Mouse (Mus musculus) heart, embryonic 13.5 days (tissue): ENCODE measurements at regions not wholly inside any gene's neighbourhood (a gene's known extent, or its start where the extent isn't known, plus 50 kb on each side); places are given as distances from the start of the nearest gene placed in this dataset.

Experiments
- ATAC-seq: fragments of 200-750 bp; cut with Nextera tagmentation; 2 replicates; pipeline ENCODE4 v1.8.0; 2017; ENCODE audit warnings: moderate TSS enrichment; ENCODE audit not compliant: insufficient number of reproducible peaks, low FRiP score, low TSS enrichment; ENCODE audit errors: extremely low read depth
- H3K27ac ChIP-seq: fragments of 300-500 bp; sonication (generic); replicated peaks from 2 replicates; pipeline ENCODE4 v1.5.1; 2015; ENCODE audit warnings: moderate library complexity, mild to moderate bottlenecking, inconsistent platforms
- H3K27me3 ChIP-seq: fragments of 300-500 bp; sonication (generic); replicated peaks from 2 replicates; pipeline ENCODE4 v1.6.1; 2015; ENCODE audit warnings: mild to moderate bottlenecking, inconsistent platforms
- H3K36me3 ChIP-seq: fragments of 300-500 bp; sonication (generic); 2 replicates; pipeline ENCODE4 v1.6.1; 2015; ENCODE audit warnings: mild to moderate bottlenecking, inconsistent platforms
- H3K4me1 ChIP-seq: fragments of 300-500 bp; sonication (generic); 2 replicates; pipeline ENCODE4 v1.6.1; 2015; ENCODE audit warnings: inconsistent platforms
- H3K4me2 ChIP-seq: fragments of 300-500 bp; sonication (generic); 2 replicates; pipeline ENCODE4 v1.6.1; 2015; ENCODE audit warnings: inconsistent platforms, mild to moderate bottlenecking, moderate library complexity
- H3K4me3 ChIP-seq: fragments of 300-500 bp; sonication (generic); 2 replicates; pipeline ENCODE4 v1.5.1; 2015; ENCODE audit warnings: moderate library complexity, mild to moderate bottlenecking, inconsistent platforms
- H3K9ac ChIP-seq: fragments of 300-500 bp; sonication (generic); 2 replicates; pipeline ENCODE4 v1.6.1; 2015; ENCODE audit warnings: inconsistent platforms, mild to moderate bottlenecking, moderate library complexity
- H3K9me3 ChIP-seq: fragments of 300-500 bp; sonication (generic); 2 replicates; pipeline ENCODE4 v1.6.1; 2016; ENCODE audit warnings: inconsistent platforms
- WGBS: fragments of 180-500 bp; shearing (Covaris S2); methylation state at CpG from one replicate; pipeline ENCODE4 v1.1.7; 2015; ENCODE audit warnings: mixed read lengths; 5-methylcytosine and 5-hydroxymethylcytosine counted together

DNA sequence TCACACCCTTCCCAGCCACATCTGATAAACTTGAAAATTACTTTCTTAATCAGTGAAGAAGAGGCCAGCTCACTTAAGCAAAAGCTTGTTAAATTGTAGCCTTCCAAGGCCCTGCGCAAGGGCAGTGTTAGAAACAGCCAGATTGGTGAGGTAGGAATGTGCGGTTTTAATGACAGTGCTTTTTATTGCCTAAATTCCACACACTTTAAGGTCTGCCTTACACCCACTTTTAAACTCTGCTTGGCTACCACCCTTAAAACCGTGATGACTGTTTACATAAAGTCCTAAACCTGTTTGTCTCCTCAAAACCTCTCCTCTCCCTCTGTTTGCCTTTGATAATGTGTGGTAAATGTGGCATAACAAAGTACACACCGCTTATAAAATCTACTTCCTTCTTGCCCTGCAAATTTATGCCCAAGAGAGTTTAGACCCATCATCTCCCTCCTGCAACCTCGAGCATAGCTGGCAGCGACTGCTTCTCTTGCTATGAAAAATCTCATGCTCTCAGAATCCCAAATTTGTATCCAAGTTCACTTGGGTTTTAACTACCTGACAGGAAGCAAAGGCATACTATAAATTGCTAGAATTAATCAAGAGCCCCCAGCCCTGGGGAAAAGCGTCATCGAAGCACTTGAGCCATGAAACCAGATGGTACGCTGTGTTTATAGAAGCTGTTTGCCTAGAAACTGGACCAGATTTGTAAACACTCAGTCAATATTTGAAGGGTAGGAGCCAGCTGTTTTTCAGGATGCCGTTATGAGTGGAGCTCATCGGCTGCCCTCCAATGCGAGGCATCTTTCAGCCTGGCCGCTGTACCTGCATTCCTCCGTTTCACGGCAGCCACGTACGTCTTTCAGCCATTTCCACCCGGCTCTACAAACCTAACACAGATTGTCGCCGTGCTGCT, 244.6 kb upstream of the Itga1 start:
- Histone ChIP-seq H3K9ac (no peak overlapping the region), H3K4me3 (no peak overlapping the region), H3K27me3 (no peaks in the 10 kb centered on the region), H3K9me3 (no peaks in the 10 kb centered on the region), H3K4me2 (no peak overlapping the region), H3K27ac (no peak overlapping the region), H3K36me3 (no peaks in the 10 kb centered on the region), H3K4me1 (no peaks in the 10 kb centered on the region)
- WGBS: 79% methylated on average over 20 of the region's 20 CpGs
- ATAC-seq: no peak

GRCm38 (mm10) chr13:115329000-115329960, 227.5 kb upstream of the Itga1 start:
- no peak for ATAC-seq
- no peaks in the 10 kb centered on the region for H3K36me3 ChIP-seq
- H3K4me2 ChIP-seq: no peak overlapping the region
- H3K9me3 ChIP-seq: no peaks in the 10 kb centered on the region
- H3K27me3 ChIP-seq: no peaks in the 10 kb centered on the region
- no peaks in the 10 kb centered on the region for H3K4me1 ChIP-seq
- H3K4me3 ChIP-seq: no peak overlapping the region
- WGBS: 74% methylated on average over 9 of the region's 9 CpGs
- H3K9ac ChIP-seq: no peak overlapping the region
- no peak overlapping the region for H3K27ac ChIP-seq

DNA sequence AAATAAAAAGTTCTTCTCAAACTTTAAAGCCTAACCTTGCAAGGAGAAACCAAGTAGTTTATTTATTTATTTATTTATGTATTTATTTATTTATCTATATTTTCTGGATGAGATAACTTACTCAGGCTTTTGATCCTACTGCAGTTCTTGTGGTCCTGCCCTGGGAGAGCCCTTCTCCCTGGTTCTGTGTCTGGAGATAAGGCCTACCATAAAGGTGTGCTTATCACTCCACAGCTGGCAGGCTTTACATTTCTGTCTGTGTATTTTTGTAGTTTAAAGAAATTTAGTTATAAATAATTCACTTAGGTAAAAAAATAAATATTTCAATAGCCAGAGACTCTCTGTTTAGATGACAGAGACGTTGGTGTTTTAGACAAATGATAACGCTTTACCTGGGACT, 224.5 kb upstream of the Itga1 start:
- Histone ChIP-seq H3K9me3 (no peaks in the 10 kb centered on the region), H3K4me2 (no peak overlapping the region), H3K36me3 (no peaks in the 10 kb centered on the region), H3K9ac (no peak overlapping the region), H3K4me3 (no peak overlapping the region), H3K27me3 (no peaks in the 10 kb centered on the region), H3K4me1 (no peaks in the 10 kb centered on the region), H3K27ac (no peak overlapping the region)
- no peak for ATAC-seq
- 74% methylated on average over 2 of the region's 2 CpGs for WGBS

- ATAC-seq: no peak
- 77% methylated on average over 3 of the region's 3 CpGs for WGBS
- no peaks in the 10 kb centered on the region for H3K36me3 ChIP-seq
- H3K9ac ChIP-seq: no peak overlapping the region
- H3K4me1 ChIP-seq: no peaks in the 10 kb centered on the region
- H3K27me3 ChIP-seq: no peaks in the 10 kb centered on the region
- no peak overlapping the region for H3K4me3 ChIP-seq
- no peaks in the 10 kb centered on the region for H3K9me3 ChIP-seq
- H3K27ac ChIP-seq: no peak overlapping the region
- H3K4me2 ChIP-seq: no peak overlapping the region
These were observed 214.9 kb upstream of the Itga1 start for GRCm38 (mm10) chr13:115316681-115317080.

DNA sequence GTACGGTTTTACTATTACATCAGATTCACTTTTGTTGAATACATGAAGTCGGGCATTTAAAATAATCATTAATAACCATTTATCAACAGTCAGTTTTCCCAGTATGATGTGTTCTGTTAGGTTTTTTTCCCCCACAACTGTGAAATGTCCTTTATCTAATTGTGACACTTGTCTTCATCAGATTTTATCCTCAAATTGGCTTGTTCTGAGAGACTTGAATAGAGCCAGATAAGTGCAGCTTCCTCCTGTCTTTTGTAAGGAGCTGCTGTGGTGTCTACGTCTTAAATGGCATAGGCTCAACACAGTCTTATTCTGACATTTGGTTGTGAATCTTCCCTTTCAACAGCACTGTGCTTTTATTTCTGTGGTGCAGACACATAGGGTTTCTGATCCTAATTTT, 206.8 kb upstream of the Itga1 start:
- no peaks in the 10 kb centered on the region for H3K4me1 ChIP-seq
- H3K27ac ChIP-seq: no peak overlapping the region
- H3K4me3 ChIP-seq: no peak overlapping the region
- H3K4me2 ChIP-seq: no peak overlapping the region
- 69% methylated on average over 3 of the region's 3 CpGs for WGBS
- H3K9ac ChIP-seq: no peak overlapping the region
- no peaks in the 10 kb centered on the region for H3K36me3 ChIP-seq
- H3K27me3 ChIP-seq: no peaks in the 10 kb centered on the region
- ATAC-seq: no peak
- no peaks in the 10 kb centered on the region for H3K9me3 ChIP-seq

- Histone ChIP-seq H3K27me3 (no peaks in the 10 kb centered on the region), H3K4me2 (no peak overlapping the region), H3K4me1 (no peaks in the 10 kb centered on the region), H3K36me3 (no peaks in the 10 kb centered on the region), H3K9ac (no peak overlapping the region), H3K9me3 (no peaks in the 10 kb centered on the region), H3K4me3 (no peak overlapping the region), H3K27ac (no peak overlapping the region)
- no peak for ATAC-seq
- WGBS: 23% methylated on average over 3 of the region's 3 CpGs
These were observed 185.6 kb upstream of the Itga1 start for GRCm38 (mm10) chr13:115287371-115287770.

- Histone ChIP-seq H3K9me3 (no peaks in the 10 kb centered on the region), H3K4me1 (no peaks in the 10 kb centered on the region), H3K9ac (no peak overlapping the region), H3K27ac (no peak overlapping the region), H3K27me3 (no peaks in the 10 kb centered on the region), H3K4me2 (no peak overlapping the region), H3K4me3 (no peak overlapping the region), H3K36me3 (no peaks in the 10 kb centered on the region)
- WGBS: 70% methylated on average over 6 of the region's 6 CpGs
- no peak for ATAC-seq
These were observed 164.4 kb upstream of the Itga1 start for GRCm38 (mm10) chr13:115266164-115266563.

DNA sequence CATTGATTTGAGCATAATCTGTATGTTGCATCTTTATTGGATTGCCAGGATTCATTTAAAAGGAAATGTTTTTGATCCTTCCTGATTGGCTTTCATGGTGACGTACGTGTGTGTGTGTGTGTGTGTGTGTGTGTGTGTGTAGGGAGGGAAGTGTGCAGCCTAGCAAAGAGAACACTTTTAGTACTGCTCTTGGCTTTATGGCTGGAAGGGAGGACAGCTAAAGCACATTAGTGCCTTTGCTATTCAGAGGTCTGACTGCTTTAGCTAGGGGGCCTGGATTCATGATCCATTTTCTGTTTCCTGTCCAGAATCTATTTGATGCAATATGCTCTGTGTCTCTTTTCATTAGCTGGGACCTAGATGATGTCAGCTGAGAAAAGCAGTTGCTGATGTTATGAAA, 155.6 kb upstream of the Itga1 start:
- no peak overlapping the region for H3K27ac ChIP-seq
- ATAC-seq: no peak
- WGBS: 67% methylated on average over 2 of the region's 2 CpGs

DNA sequence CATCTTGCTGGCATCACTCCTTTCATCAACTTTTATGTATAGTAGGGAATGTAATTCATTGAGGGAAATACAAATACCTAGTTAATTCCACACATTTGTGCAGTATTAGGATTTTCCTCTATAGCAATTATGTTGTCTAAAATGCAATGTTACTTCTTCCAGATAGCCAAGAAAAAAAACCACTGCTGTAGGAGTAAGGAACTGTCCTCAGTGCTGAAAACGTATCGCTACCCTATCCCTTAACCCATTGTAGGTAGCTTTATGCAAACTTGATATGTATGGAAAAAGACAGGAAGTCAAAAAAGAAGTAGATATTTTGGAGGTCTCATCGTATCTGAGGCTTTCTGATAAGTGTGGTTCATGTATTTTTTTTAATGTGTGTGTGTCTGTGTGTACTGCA, 150.8 kb upstream of the Itga1 start:
- H3K27me3 ChIP-seq: no peaks in the 10 kb centered on the region
- H3K27ac ChIP-seq: no peak overlapping the region
- no peak overlapping the region for H3K9ac ChIP-seq
- WGBS: 33% methylated on average over 3 of the region's 3 CpGs
- no peak overlapping the region for H3K4me3 ChIP-seq
- no peak for ATAC-seq
- H3K4me2 ChIP-seq: no peak overlapping the region
- no peaks in the 10 kb centered on the region for H3K9me3 ChIP-seq
- no peaks in the 10 kb centered on the region for H3K36me3 ChIP-seq
- H3K4me1 ChIP-seq: no peaks in the 10 kb centered on the region

More for the DNA sequence above, 155.6 kb upstream of the Itga1 start:
- Histone ChIP-seq H3K9ac (no peak overlapping the region), H3K27me3 (no peaks in the 10 kb centered on the region), H3K4me2 (no peak overlapping the region), H3K36me3 (no peaks in the 10 kb centered on the region), H3K4me1 (no peaks in the 10 kb centered on the region), H3K9me3 (no peaks in the 10 kb centered on the region), H3K4me3 (no peak overlapping the region)

DNA sequence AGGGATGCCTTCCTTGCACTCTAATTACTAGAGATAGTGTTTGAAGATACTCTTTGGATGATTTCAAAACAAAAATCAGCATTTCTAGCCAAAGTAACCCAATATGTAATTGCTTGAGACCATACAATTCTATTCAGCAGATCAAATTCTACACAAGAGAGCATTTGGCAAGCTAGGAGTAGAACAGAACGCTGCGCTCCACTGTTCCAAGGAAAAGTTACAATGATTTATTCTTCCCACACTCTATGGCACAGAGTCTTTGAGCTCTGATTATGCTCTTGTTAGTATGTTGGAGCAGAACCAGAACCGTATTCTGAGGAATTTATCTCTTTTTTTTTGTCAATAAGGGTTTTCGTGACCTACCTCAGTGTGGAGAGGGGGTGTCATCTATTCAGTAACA, 130.2 kb upstream of the Itga1 start:
- Histone ChIP-seq H3K4me3 (no peak overlapping the region), H3K4me1 (peaks cover 5% of the 10 kb centered on the region), H3K9ac (no peak overlapping the region), H3K27ac (no peak overlapping the region), H3K36me3 (no peaks in the 10 kb centered on the region), H3K9me3 (no peaks in the 10 kb centered on the region), H3K4me2 (no peak overlapping the region), H3K27me3 (no peaks in the 10 kb centered on the region)
- no peak for ATAC-seq
- WGBS: 75% methylated on average over 4 of the region's 4 CpGs

DNA sequence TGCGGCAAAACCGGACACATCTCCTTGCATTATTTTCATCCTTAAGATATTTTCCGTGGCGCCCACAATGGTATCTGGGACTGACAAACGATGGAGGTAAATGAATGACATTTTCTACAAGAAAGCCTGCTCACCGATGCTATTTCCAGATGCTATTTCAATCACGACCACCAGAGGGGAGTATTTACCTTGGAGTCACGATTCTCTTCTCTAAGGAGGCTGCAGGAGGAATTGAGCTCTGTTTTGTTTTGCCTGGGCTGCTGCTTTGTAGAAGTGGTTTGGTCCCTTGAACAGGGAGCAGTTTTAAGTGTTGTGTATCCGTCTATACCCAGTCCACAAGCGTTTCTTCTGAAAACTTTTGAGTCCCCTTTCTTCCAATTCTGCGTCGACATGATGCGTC, 128.7 kb upstream of the Itga1 start:
- Histone ChIP-seq H3K27me3 (no peaks in the 10 kb centered on the region), H3K4me2 (no peak overlapping the region), H3K9me3 (no peaks in the 10 kb centered on the region), H3K36me3 (no peaks in the 10 kb centered on the region), H3K4me3 (no peak overlapping the region), H3K27ac (no peak overlapping the region), H3K9ac (no peak overlapping the region), H3K4me1 (peaks cover 8% of the 10 kb centered on the region)
- ATAC-seq: no peak
- 23% methylated on average over 13 of the region's 13 CpGs for WGBS
